Mouse (Mus musculus) cerebellum, adult 11-12 months (tissue): ENCODE data around the gene Dlg3.

Experiments used
- DNase-seq: peaks from one replicate; pipeline ENCODE4 v3.0.0; 2022

The Dlg3 gene

GRCm38 (mm10) chrX:100797851-100798527 is 30.5 kb downstream of the Dlg3 start:
- no peak for DNase-seq

GRCm38 (mm10) chrX:100800643-100801042 is 33.1 kb downstream of the Dlg3 start:
- DNase-seq = no peak

GRCm38 (mm10) chrX:100802034-100802433 is 34.5 kb downstream of the Dlg3 start:
- DNase-seq = no peak

- no peak for DNase-seq
Measured at GRCm38 (mm10) chrX:100811129-100811528, 43.6 kb downstream of the Dlg3 start.

- DNase-seq = no peak
Measured at GRCm38 (mm10) chrX:100814139-100814538, 46.6 kb downstream of the Dlg3 start.

GRCm38 (mm10) chrX:100815766-100816165 is 48.2 kb downstream of the Dlg3 start:
- DNase-seq = peak; percentile 86

GRCm38 (mm10) chrX:100818681-100819080 is 51.2 kb downstream of the Dlg3 start:
- DNase-seq = no peak

- DNase-seq = no peak
Measured at GRCm38 (mm10) chrX:100821149-100821548, 53.6 kb downstream of the Dlg3 start.

- DNase-seq = no peak
Measured at GRCm38 (mm10) chrX:100825557-100825956, 58.0 kb downstream of the Dlg3 start.

GRCm38 (mm10) chrX:100832806-100833205 is 65.3 kb downstream of the Dlg3 start:
- no peak for DNase-seq

- no peak for DNase-seq
Measured at GRCm38 (mm10) chrX:100839211-100839610, 71.7 kb downstream of the Dlg3 start.
